Mouse (Mus musculus): Measurements from ENCODE around the gene Sept9. TPM values are rescaled to one million over a fixed set of nuclear protein-coding genes. Genes with fewer than 3 reads are reported as not detected.
A peak's percentile ranks its signal among the peaks of the same experiment; 100 is the strongest.

Gene Sept9
- polyA plus RNA-seq, 1 experiment from 2014 or later: 186 TPM

- Histone ChIP-seq H3K4me1 (peaks cover 38% of the 10 kb centered on the region), H3K27ac (replicated peaks) (peak overlapping the region; percentile 71), H3K9me3 (replicated peaks) (no peaks in the 10 kb centered on the region), H3K27me3 (ENCODE audit: low read depth, poor library complexity, severe bottlenecking) (peaks cover 9% of the 10 kb centered on the region), H3K4me3 (no peak overlapping the region), H3K36me3 (no peaks in the 10 kb centered on the region)
- DNase-seq (ENCODE audit: low spot score): no peak
- 91% methylated on average over 10 of the region's 10 CpGs for WGBS
Observed at GRCm38 (mm10) chr11:117372537-117372936, 173.1 kb downstream of the Sept9 start.

GRCm38 (mm10) chr11:117373195-117373594 is 173.7 kb downstream of the Sept9 start:
- Histone ChIP-seq H3K4me3 (no peak overlapping the region), H3K36me3 (no peaks in the 10 kb centered on the region), H3K4me1 (peaks cover 38% of the 10 kb centered on the region), H3K27ac (replicated peaks) (peak overlapping the region; percentile 68), H3K27me3 (ENCODE audit: low read depth, poor library complexity, severe bottlenecking) (peaks cover 9% of the 10 kb centered on the region), H3K9me3 (replicated peaks) (no peaks in the 10 kb centered on the region)
- DNase-seq (ENCODE audit: low spot score): no peak
- WGBS: 84% methylated on average over 20 of the region's 20 CpGs

GRCm38 (mm10) chr11:117373870-117374269 is 174.4 kb downstream of the Sept9 start:
- no peaks in the 10 kb centered on the region for H3K36me3 ChIP-seq
- no peak overlapping the region for H3K4me3 ChIP-seq
- peaks cover 13% of the 10 kb centered on the region for H3K27me3 ChIP-seq (ENCODE audit: low read depth, poor library complexity, severe bottlenecking)
- H3K4me1 ChIP-seq: peaks cover 38% of the 10 kb centered on the region
- H3K9me3 ChIP-seq (replicated peaks): no peaks in the 10 kb centered on the region
- no peak for DNase-seq (ENCODE audit: low spot score)
- 36% methylated on average over 4 of the region's 4 CpGs for WGBS
- peak overlapping the region; percentile 68 for H3K27ac ChIP-seq (replicated peaks)

- no peaks in the 10 kb centered on the region for H3K36me3 ChIP-seq
- 65% methylated on average over 7 of the region's 7 CpGs for WGBS
- DNase-seq (ENCODE audit: low spot score): no peak
- no peak overlapping the region for H3K4me3 ChIP-seq
- no peaks in the 10 kb centered on the region for H3K9me3 ChIP-seq (replicated peaks)
- H3K4me1 ChIP-seq: peaks cover 38% of the 10 kb centered on the region
- peaks cover 13% of the 10 kb centered on the region for H3K27me3 ChIP-seq (ENCODE audit: low read depth, poor library complexity, severe bottlenecking)
- peak overlapping the region; percentile 68; the same call in 1 of the 2 replicates for H3K27ac ChIP-seq (replicated peaks)
Observed at GRCm38 (mm10) chr11:117374288-117374687, 174.8 kb downstream of the Sept9 start.

- no peaks in the 10 kb centered on the region for H3K36me3 ChIP-seq
- H3K4me1 ChIP-seq: peaks cover 14% of the 10 kb centered on the region
- no peaks in the 10 kb centered on the region for H3K9me3 ChIP-seq (replicated peaks)
- WGBS: 89% methylated on average over 5 of the region's 5 CpGs
- no peak for DNase-seq (ENCODE audit: low spot score)
- no peak overlapping the region for H3K4me3 ChIP-seq
- H3K27me3 ChIP-seq (ENCODE audit: low read depth, poor library complexity, severe bottlenecking): peaks cover 33% of the 10 kb centered on the region
- no peak overlapping the region for H3K27ac ChIP-seq (replicated peaks)
Observed at GRCm38 (mm10) chr11:117379774-117380173, 180.3 kb downstream of the Sept9 start.

- 39% methylated on average over 9 of the region's 9 CpGs for WGBS
- Histone ChIP-seq H3K4me1 (peaks cover 34% of the 10 kb centered on the region), H3K36me3 (no peaks in the 10 kb centered on the region), H3K27me3 (ENCODE audit: low read depth, poor library complexity, severe bottlenecking) (peaks cover 64% of the 10 kb centered on the region), H3K4me3 (no peak overlapping the region), H3K27ac (replicated peaks) (no peak overlapping the region), H3K9me3 (replicated peaks) (no peaks in the 10 kb centered on the region)
- DNase-seq (ENCODE audit: low spot score): no peak
Observed at GRCm38 (mm10) chr11:117384235-117384634, 184.8 kb downstream of the Sept9 start.

- peak; percentile 91 for DNase-seq (ENCODE audit: low spot score)
- peaks cover 68% of the 10 kb centered on the region for H3K27me3 ChIP-seq (ENCODE audit: low read depth, poor library complexity, severe bottlenecking)
- no peaks in the 10 kb centered on the region for H3K9me3 ChIP-seq (replicated peaks)
- no peak overlapping the region for H3K27ac ChIP-seq (replicated peaks)
- peaks cover 36% of the 10 kb centered on the region for H3K4me1 ChIP-seq
- 0 out of 2 replicates have a peak overlapping the region, but pooled peaks have one; percentile 7 for H3K4me3 ChIP-seq
- H3K36me3 ChIP-seq: no peaks in the 10 kb centered on the region
- 3% methylated on average over 16 of the region's 16 CpGs for WGBS
Observed at GRCm38 (mm10) chr11:117384897-117385296, 185.4 kb downstream of the Sept9 start.

GRCm38 (mm10) chr11:117385331-117386103 is 186.1 kb downstream of the Sept9 start:
- WGBS: 62% methylated on average over 15 of the region's 15 CpGs
- peaks cover 68% of the 10 kb centered on the region for H3K27me3 ChIP-seq (ENCODE audit: low read depth, poor library complexity, severe bottlenecking)
- DNase-seq (ENCODE audit: low spot score): no peak

GRCm38 (mm10) chr11:117387241-117387640 is 187.8 kb downstream of the Sept9 start:
- Histone ChIP-seq H3K27ac (replicated peaks) (no peak overlapping the region), H3K9me3 (replicated peaks) (no peaks in the 10 kb centered on the region), H3K27me3 (ENCODE audit: low read depth, poor library complexity, severe bottlenecking) (peaks cover 64% of the 10 kb centered on the region), H3K4me1 (peaks cover 53% of the 10 kb centered on the region), H3K36me3 (no peaks in the 10 kb centered on the region), H3K4me3 (no peak overlapping the region)
- DNase-seq (ENCODE audit: low spot score): no peak
- 83% methylated on average over 10 of the region's 10 CpGs for WGBS

More at GRCm38 (mm10) chr11:117385331-117386103, 186.1 kb downstream of the Sept9 start:
- Histone ChIP-seq H3K27ac (replicated peaks) (no peak overlapping the region), H3K9me3 (replicated peaks) (no peaks in the 10 kb centered on the region), H3K4me3 (no peak overlapping the region), H3K36me3 (no peaks in the 10 kb centered on the region), H3K4me1 (peaks cover 41% of the 10 kb centered on the region)

GRCm38 (mm10) chr11:117390001-117390402 is 190.5 kb downstream of the Sept9 start:
- peak; percentile 66 for DNase-seq (ENCODE audit: low spot score)
- H3K4me1 ChIP-seq: peaks cover 52% of the 10 kb centered on the region
- peaks cover 60% of the 10 kb centered on the region for H3K27me3 ChIP-seq (ENCODE audit: low read depth, poor library complexity, severe bottlenecking)
- H3K4me3 ChIP-seq: no peak overlapping the region
- no peak overlapping the region for H3K27ac ChIP-seq (replicated peaks)
- H3K36me3 ChIP-seq: no peaks in the 10 kb centered on the region
- no peaks in the 10 kb centered on the region for H3K9me3 ChIP-seq (replicated peaks)
- WGBS: 42% methylated on average over 12 of the region's 12 CpGs

GRCm38 (mm10) chr11:117390774-117391534 is 191.5 kb downstream of the Sept9 start:
- H3K4me1 ChIP-seq: peaks cover 51% of the 10 kb centered on the region
- H3K9me3 ChIP-seq (replicated peaks): no peaks in the 10 kb centered on the region
- H3K27ac ChIP-seq (replicated peaks): peak overlapping the region; percentile 59
- H3K4me3 ChIP-seq: no peak overlapping the region
- H3K36me3 ChIP-seq: no peaks in the 10 kb centered on the region
- no peak for DNase-seq (ENCODE audit: low spot score)
- H3K27me3 ChIP-seq (ENCODE audit: low read depth, poor library complexity, severe bottlenecking): peaks cover 66% of the 10 kb centered on the region
- WGBS: 21% methylated on average over 7 of the region's 7 CpGs

- 82% methylated on average over 2 of the region's 2 CpGs for WGBS
- Histone ChIP-seq H3K27me3 (ENCODE audit: low read depth, poor library complexity, severe bottlenecking) (peaks cover 66% of the 10 kb centered on the region), H3K4me1 (peaks cover 48% of the 10 kb centered on the region), H3K27ac (replicated peaks) (no peak overlapping the region), H3K4me3 (no peak overlapping the region), H3K36me3 (no peaks in the 10 kb centered on the region), H3K9me3 (replicated peaks) (no peaks in the 10 kb centered on the region)
- peak; percentile 36 for DNase-seq (ENCODE audit: low spot score)
Observed at GRCm38 (mm10) chr11:117392251-117392650, 192.8 kb downstream of the Sept9 start.

- DNase-seq (ENCODE audit: low spot score): no peak
- H3K4me3 ChIP-seq: peak overlapping the region; percentile 56
- 72% methylated on average over 4 of the region's 4 CpGs for WGBS
- no peaks in the 10 kb centered on the region for H3K9me3 ChIP-seq (replicated peaks)
- peak overlapping the region; percentile 76; the same call in 1 of the 2 replicates for H3K27ac ChIP-seq (replicated peaks)
- H3K27me3 ChIP-seq (ENCODE audit: low read depth, poor library complexity, severe bottlenecking): peaks cover 67% of the 10 kb centered on the region
- H3K36me3 ChIP-seq: no peaks in the 10 kb centered on the region
- H3K4me1 ChIP-seq: peaks cover 55% of the 10 kb centered on the region
Observed at GRCm38 (mm10) chr11:117393715-117394114, 194.3 kb downstream of the Sept9 start.

Measured in midbrain, embryonic 10.5 days (tissue).